Mouse (Mus musculus): ENCODE results near the gene Mill2. TPM values are rescaled to one million over a fixed set of nuclear protein-coding genes. Genes with fewer than 3 reads are reported as not detected.

Mill2 gene
- polyA plus RNA-seq, 1 experiment from 2014 or later, result 0.51 TPM

DNA sequence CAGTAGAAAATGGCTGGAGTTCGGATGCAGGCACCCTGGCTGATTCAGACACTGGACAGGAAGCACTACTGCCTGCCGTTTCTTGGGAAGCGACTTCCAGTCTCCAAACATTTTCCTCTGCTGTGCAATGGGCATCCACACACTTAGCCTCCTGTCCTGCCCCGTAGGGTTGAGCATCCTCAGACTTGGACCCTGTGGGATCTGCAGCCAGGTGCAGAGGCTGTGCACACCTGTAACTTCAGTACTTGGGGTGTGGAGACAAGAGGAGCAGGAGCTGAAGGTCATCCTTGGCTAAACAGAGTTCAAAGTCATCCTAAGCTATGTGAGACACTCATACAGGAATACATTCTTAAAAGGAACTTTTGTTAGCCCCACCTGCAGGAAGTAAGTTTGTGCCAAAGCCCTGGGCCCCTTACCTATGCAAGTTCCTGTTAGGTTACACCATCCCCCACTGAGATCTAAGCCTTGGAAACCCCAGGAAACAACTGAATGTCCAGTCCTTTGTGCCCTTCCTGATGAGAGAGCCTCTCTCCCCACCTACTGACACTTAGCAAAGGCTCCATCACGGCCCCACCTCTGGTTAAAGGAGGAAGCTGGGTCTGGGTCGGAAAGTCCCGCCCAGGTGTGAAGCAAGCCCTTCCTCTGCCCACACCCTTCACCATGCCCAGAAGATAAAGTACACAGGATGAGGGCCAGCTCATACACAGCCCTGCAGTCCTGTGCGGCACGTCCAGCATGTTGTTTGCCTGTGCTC lies 44.4 kb downstream of the Mill2 start:
- Histone ChIP-seq H3K27me3 (replicated peaks) (no peaks in the 10 kb centered on the region), H3K4me3 (replicated peaks) (no peak overlapping the region), H3K9me3 (replicated peaks) (no peaks in the 10 kb centered on the region), H3K27ac (replicated peaks) (peak overlapping the region; percentile 37; the same call in 1 of the 2 replicates), H3K36me3 (no peaks in the 10 kb centered on the region), H3K4me1 (no peaks in the 10 kb centered on the region), H3K4me2 (no peak overlapping the region), H3K9ac (replicated peaks) (no peak overlapping the region)
- no peak for ATAC-seq (ENCODE audit: low FRiP score)
- 63% methylated on average over 9 of the region's 9 CpGs for WGBS

DNA sequence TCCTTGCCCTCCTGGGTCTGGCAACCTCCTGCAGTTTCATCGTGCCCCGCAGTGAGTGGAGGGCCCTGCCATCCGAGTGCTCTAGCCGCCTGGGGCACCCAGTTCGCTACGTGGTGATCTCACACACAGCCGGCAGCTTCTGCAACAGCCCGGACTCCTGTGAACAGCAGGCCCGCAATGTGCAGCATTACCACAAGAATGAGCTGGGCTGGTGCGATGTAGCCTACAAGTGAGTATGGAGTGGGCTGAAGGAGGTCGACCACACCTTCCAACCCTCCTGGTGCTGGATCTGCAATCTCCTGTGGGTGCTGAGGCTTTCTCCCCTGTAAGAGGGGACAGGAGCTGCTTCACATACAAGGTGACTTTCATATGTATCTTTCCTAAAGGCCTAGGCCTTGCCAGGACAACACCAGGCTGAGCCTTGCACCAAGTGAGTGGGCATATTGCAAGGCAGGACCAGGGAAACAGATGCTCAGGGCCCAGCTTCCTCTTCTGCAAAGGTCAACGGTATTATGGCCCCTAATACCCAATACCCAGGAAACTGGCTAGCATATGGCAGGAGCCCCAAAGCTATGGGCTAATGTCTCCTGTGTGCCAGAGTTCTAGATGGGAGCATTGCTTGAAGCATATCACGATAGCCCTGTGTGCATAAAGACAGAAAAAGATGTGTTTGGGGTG lies 45.1 kb downstream of the Mill2 start:
- Histone ChIP-seq H3K9ac (replicated peaks) (no peak overlapping the region), H3K27ac (replicated peaks) (peak overlapping the region; percentile 37; the same call in 1 of the 2 replicates)

GRCm38 (mm10) chr7:18886963-18887362 lies 47.2 kb downstream of the Mill2 start:
- H3K4me3 ChIP-seq (replicated peaks), result no peak overlapping the region
- ATAC-seq (ENCODE audit: low FRiP score), result no peak
- no peak overlapping the region for H3K9ac ChIP-seq (replicated peaks)
- H3K4me1 ChIP-seq, result peaks cover under 1% of the 10 kb centered on the region; the same call in 1 of the 2 replicates
- 96% methylated on average over 1 of the region's 1 CpGs for WGBS
- H3K36me3 ChIP-seq, result no peaks in the 10 kb centered on the region
- H3K9me3 ChIP-seq (replicated peaks), result no peaks in the 10 kb centered on the region
- H3K4me2 ChIP-seq, result no peak overlapping the region
- H3K27ac ChIP-seq (replicated peaks), result no peak overlapping the region
- H3K27me3 ChIP-seq (replicated peaks), result no peaks in the 10 kb centered on the region

More for the DNA sequence above, 45.1 kb downstream of the Mill2 start:
- Histone ChIP-seq H3K4me2 (no peak overlapping the region), H3K27me3 (replicated peaks) (no peaks in the 10 kb centered on the region), H3K4me1 (no peaks in the 10 kb centered on the region), H3K36me3 (no peaks in the 10 kb centered on the region), H3K9me3 (replicated peaks) (no peaks in the 10 kb centered on the region), H3K4me3 (replicated peaks) (no peak overlapping the region)
- WGBS, result 59% methylated on average over 13 of the region's 13 CpGs
- ATAC-seq (ENCODE audit: low FRiP score), result no peak

DNA sequence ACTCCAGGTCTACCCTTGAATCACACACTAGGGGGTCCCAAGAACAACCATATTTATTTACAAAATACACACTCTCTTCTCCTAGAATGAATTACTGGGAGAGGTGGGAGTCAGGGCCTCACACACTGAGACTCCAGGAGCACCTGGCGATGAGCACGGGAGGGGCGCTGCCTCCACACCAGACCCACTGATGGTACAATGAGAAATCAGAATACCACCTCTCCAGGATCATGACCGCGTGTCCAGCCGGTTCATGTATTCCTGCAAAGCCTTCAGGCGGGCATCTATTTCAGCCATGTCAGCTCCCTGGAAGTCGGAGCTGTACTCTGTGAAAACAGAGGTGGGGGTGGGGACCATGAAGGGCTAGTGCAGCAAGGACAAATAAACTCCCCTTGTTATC lies 51.1 kb downstream of the Mill2 start:
- no peaks in the 10 kb centered on the region for H3K9me3 ChIP-seq (replicated peaks)
- no peak for ATAC-seq (ENCODE audit: low FRiP score)

DNA sequence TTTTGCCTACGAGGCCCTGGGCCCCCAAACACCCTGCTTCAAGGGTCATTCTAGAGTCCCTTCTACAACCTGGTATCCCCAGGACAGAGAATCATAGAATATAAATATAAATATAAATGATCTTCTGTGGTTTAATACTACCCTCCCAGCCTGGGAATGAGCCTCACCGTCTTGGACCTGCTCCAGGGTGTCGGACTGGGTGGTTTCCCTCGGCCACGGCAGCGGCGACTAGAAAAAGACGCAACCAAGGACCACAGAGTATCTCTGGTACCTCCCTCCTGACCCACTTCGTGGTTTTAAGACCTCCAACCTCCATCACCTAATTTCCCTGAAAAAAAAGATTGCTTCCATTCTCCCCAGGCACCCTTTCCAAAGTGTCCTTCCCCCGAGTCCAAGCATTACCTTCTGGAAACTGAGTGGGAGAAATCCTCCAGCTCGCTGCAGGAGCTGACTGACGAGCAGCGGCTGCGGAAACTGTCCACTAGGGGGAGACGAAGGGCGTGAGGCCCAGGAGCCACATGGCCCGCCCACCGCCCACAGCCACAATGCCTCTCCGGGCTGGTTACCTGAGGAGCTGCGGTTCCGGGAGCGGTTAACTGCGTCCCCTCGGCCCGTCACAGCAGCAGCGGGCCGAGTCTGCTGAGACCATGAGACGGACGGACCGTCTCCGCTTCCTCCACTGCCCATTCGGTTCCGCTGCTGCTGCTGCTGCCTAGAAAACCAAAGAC lies 52.3 kb downstream of the Mill2 start:
- H3K27ac ChIP-seq (replicated peaks), result peak overlapping the region; percentile 76
- no peaks in the 10 kb centered on the region for H3K9me3 ChIP-seq (replicated peaks)
- H3K27me3 ChIP-seq (replicated peaks), result no peaks in the 10 kb centered on the region
- WGBS, result 19% methylated on average over 33 of the region's 33 CpGs
- H3K9ac ChIP-seq (replicated peaks), result peak overlapping the region; percentile 63
- H3K4me3 ChIP-seq (replicated peaks), result peak overlapping the region; percentile 56
- ATAC-seq (ENCODE audit: low FRiP score), result peak; percentile 70
- peaks cover 31% of the 10 kb centered on the region for H3K4me1 ChIP-seq
- no peaks in the 10 kb centered on the region for H3K36me3 ChIP-seq
- peak overlapping the region; percentile 89 for H3K4me2 ChIP-seq

More for the DNA sequence above, 51.1 kb downstream of the Mill2 start:
- no peaks in the 10 kb centered on the region for H3K27me3 ChIP-seq (replicated peaks)
- H3K9ac ChIP-seq (replicated peaks), result no peak overlapping the region
- no peak overlapping the region for H3K4me3 ChIP-seq (replicated peaks)
- 94% methylated on average over 8 of the region's 8 CpGs for WGBS
- H3K27ac ChIP-seq (replicated peaks), result no peak overlapping the region
- H3K4me2 ChIP-seq, result no peak overlapping the region
- peaks cover 24% of the 10 kb centered on the region for H3K4me1 ChIP-seq
- H3K36me3 ChIP-seq, result no peaks in the 10 kb centered on the region

DNA sequence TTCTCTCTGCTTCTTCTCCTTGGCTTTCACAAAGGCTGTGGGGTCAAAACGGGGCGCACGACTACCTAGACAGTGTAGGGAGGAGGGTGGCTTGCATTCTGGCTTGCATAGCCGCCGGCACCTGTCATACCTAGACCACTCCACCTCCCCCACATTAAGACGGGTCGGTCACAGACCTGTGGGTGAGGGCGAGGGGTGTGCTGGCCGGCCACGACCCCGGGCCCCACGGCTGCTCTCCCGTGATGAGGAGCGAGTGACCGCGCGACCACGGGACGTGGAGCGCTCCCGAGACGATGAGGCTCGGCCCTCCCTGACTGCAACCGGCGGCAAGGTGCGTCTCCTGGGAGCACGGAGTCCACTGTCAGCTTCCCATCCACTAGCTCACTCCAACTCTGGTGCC lies 53.2 kb downstream of the Mill2 start:
- H3K4me3 ChIP-seq (replicated peaks), result peak overlapping the region; percentile 56
- peak overlapping the region; percentile 49; the same call in 1 of the 2 replicates for H3K27ac ChIP-seq (replicated peaks)
- WGBS, result 28% methylated on average over 26 of the region's 27 CpGs

GRCm38 (mm10) chr7:18893651-18894430 lies 54.1 kb downstream of the Mill2 start:
- H3K4me1 ChIP-seq, result peaks cover 31% of the 10 kb centered on the region
- no peaks in the 10 kb centered on the region for H3K27me3 ChIP-seq (replicated peaks)
- H3K4me3 ChIP-seq (replicated peaks), result peak overlapping the region; percentile 56
- peak overlapping the region; percentile 57 for H3K9ac ChIP-seq (replicated peaks)
- H3K27ac ChIP-seq (replicated peaks), result peak overlapping the region; percentile 49; the same call in 1 of the 2 replicates
- ATAC-seq (ENCODE audit: low FRiP score), result peak; percentile 49
- WGBS, result 1% methylated on average over 40 of the region's 41 CpGs
- H3K9me3 ChIP-seq (replicated peaks), result no peaks in the 10 kb centered on the region
- no peaks in the 10 kb centered on the region for H3K36me3 ChIP-seq
- H3K4me2 ChIP-seq, result peak overlapping the region; percentile 89

More for the DNA sequence above, 53.2 kb downstream of the Mill2 start:
- Histone ChIP-seq H3K4me2 (peak overlapping the region; percentile 89), H3K9ac (replicated peaks) (peak overlapping the region; percentile 63), H3K9me3 (replicated peaks) (no peaks in the 10 kb centered on the region), H3K36me3 (no peaks in the 10 kb centered on the region), H3K27me3 (replicated peaks) (no peaks in the 10 kb centered on the region), H3K4me1 (peaks cover 31% of the 10 kb centered on the region)
- ATAC-seq (ENCODE audit: low FRiP score), result peak; percentile 26

GRCm38 (mm10) chr7:18896536-18896935 lies 56.8 kb downstream of the Mill2 start:
- ATAC-seq (ENCODE audit: low FRiP score), result no peak
- H3K36me3 ChIP-seq, result 0 out of 2 replicates have a peak, but pooled peaks cover 7% of the 10 kb centered on the region
- H3K9me3 ChIP-seq (replicated peaks), result no peaks in the 10 kb centered on the region
- 22% methylated on average over 5 of the region's 5 CpGs for WGBS
- H3K4me2 ChIP-seq, result no peak overlapping the region
- no peak overlapping the region for H3K9ac ChIP-seq (replicated peaks)
- no peak overlapping the region for H3K27ac ChIP-seq (replicated peaks)
- H3K27me3 ChIP-seq (replicated peaks), result no peaks in the 10 kb centered on the region
- H3K4me3 ChIP-seq (replicated peaks), result no peak overlapping the region
- peaks cover 31% of the 10 kb centered on the region for H3K4me1 ChIP-seq

- no peak overlapping the region for H3K4me3 ChIP-seq (replicated peaks)
- no peaks in the 10 kb centered on the region for H3K27me3 ChIP-seq (replicated peaks)
- no peak overlapping the region for H3K9ac ChIP-seq (replicated peaks)
- H3K27ac ChIP-seq (replicated peaks), result no peak overlapping the region
- 0 out of 2 replicates have a peak, but pooled peaks cover 7% of the 10 kb centered on the region for H3K36me3 ChIP-seq
- peaks cover 7% of the 10 kb centered on the region; the same call in 1 of the 2 replicates for H3K4me1 ChIP-seq
- WGBS, result 84% methylated on average over 2 of the region's 2 CpGs
- H3K4me2 ChIP-seq, result no peak overlapping the region
- H3K9me3 ChIP-seq (replicated peaks), result no peaks in the 10 kb centered on the region
- ATAC-seq (ENCODE audit: low FRiP score), result no peak
Observed at GRCm38 (mm10) chr7:18900513-18900912, 60.7 kb downstream of the Mill2 start.

DNA sequence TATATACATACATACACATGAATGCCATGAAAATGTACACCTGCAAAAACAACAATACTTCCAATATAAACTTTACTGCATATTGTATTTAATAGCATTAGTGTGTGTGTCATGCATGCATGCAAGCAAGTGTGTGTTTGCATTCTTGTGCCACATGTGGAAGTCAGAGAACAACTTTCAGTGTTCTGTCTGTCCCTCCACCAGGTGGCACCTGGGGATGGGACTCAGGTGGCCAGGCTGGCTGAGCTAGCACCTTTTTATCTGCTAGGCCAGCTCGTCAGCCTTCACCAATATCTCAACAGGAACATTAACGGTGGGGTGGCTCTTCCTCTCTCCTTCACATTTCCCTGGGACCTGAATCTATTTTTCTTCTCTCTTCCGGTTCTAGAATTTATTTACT lies 62.7 kb downstream of the Mill2 start:
- H3K4me3 ChIP-seq (replicated peaks), result no peak overlapping the region
- H3K9ac ChIP-seq (replicated peaks), result no peak overlapping the region
- H3K9me3 ChIP-seq (replicated peaks), result no peaks in the 10 kb centered on the region
- H3K27ac ChIP-seq (replicated peaks), result no peak overlapping the region
- WGBS, result 58% methylated on average over 3 of the region's 3 CpGs
- no peak overlapping the region for H3K4me2 ChIP-seq
- H3K36me3 ChIP-seq, result 0 out of 2 replicates have a peak, but pooled peaks cover 7% of the 10 kb centered on the region
- no peaks in the 10 kb centered on the region for H3K27me3 ChIP-seq (replicated peaks)
- no peak for ATAC-seq (ENCODE audit: low FRiP score)
- H3K4me1 ChIP-seq, result no peaks in the 10 kb centered on the region; the same call in 1 of the 2 replicates

- 82% methylated on average over 3 of the region's 3 CpGs for WGBS
- ATAC-seq (ENCODE audit: low FRiP score), result no peak
- no peak overlapping the region for H3K9ac ChIP-seq (replicated peaks)
Observed at GRCm38 (mm10) chr7:18904971-18905370, 65.2 kb downstream of the Mill2 start.

More at GRCm38 (mm10) chr7:18904971-18905370, 65.2 kb downstream of the Mill2 start:
- Histone ChIP-seq H3K27ac (replicated peaks) (no peak overlapping the region), H3K4me3 (replicated peaks) (no peak overlapping the region), H3K36me3 (0 out of 2 replicates have a peak, but pooled peaks cover 7% of the 10 kb centered on the region), H3K4me1 (peaks cover 14% of the 10 kb centered on the region), H3K27me3 (replicated peaks) (no peaks in the 10 kb centered on the region), H3K4me2 (no peak overlapping the region), H3K9me3 (replicated peaks) (no peaks in the 10 kb centered on the region)

Data from neural tube, embryonic 15.5 days (tissue).